12 mouse cellular contexts compared by ENCODE assay signal in genomic region chr9:58267046-58267445, GRCm38 (mm10). TPM values are rescaled to one million over a fixed set of nuclear protein-coding genes. Genes with fewer than 3 reads are reported as not detected.
DNase-seq lines count a peak whose midpoint lies in the region; ATAC-seq and TF ChIP-seq lines count a peak whose summit lies in the region.
"Had no signal": no experiment of that assay in that cellular context is flagged by ENCODE, and none has a peak within 500 bp of the region (broad histone marks: within the 10 kb centered on the region; RNA-seq: fewer than 3 reads in every experiment).

No protein-coding gene starts in this region.

- H3K4me2 ChIP-seq in hindbrain, embryonic 14.5 days (replicated peaks), result no peak overlapping the region
- no peak overlapping the region for H3K4me2 ChIP-seq in hindbrain, embryonic 11.5 days (replicated peaks; ENCODE audit: low read depth, low read length)
- no peak overlapping the region for H3K4me2 ChIP-seq in neural tube, embryonic 14.5 days (ENCODE audit: low read depth, low read length)
- no peak overlapping the region for H3K4me2 ChIP-seq in stomach, embryonic 15.5 days
- H3K4me2 ChIP-seq in forebrain, postnatal 0 days (ENCODE audit: low read depth), result no peak overlapping the region
- H3K4me2 ChIP-seq: forebrain, embryonic 13.5 days had no signal

- H3K36me3 ChIP-seq in hindbrain, embryonic 14.5 days (replicated peaks; ENCODE audit: control insufficient read depth, insufficient read depth), result peaks cover 16% of the 10 kb centered on the region
- H3K36me3 ChIP-seq in hindbrain, embryonic 11.5 days (ENCODE audit: control insufficient read depth, insufficient read depth, low read length), result 0 out of 2 replicates have a peak, but pooled peaks cover 3% of the 10 kb centered on the region
- peaks cover 6% of the 10 kb centered on the region; the same call in 1 of the 2 replicates for H3K36me3 ChIP-seq in neural tube, embryonic 14.5 days (ENCODE audit: control insufficient read depth, insufficient read depth, low read length)
- peaks cover 9% of the 10 kb centered on the region; the same call in 1 of the 2 replicates for H3K36me3 ChIP-seq in stomach, embryonic 15.5 days
- H3K36me3 ChIP-seq in forebrain, postnatal 0 days (ENCODE audit: insufficient read depth), result peaks cover 9% of the 10 kb centered on the region

- H3K27ac ChIP-seq in hindbrain, embryonic 14.5 days, result peak overlapping the region; percentile 16; the same call in 1 of the 2 replicates
- no peak overlapping the region for H3K27ac ChIP-seq in hindbrain, embryonic 11.5 days (ENCODE audit: low read depth, low read length)
- 0 out of 2 replicates have a peak overlapping the region, but pooled peaks have one; percentile 10 for H3K27ac ChIP-seq in neural tube, embryonic 14.5 days (ENCODE audit: low read depth, low read length)
- peak overlapping the region; percentile 77 for H3K27ac ChIP-seq in embryonic fibroblast, embryonic 13.5 days (ENCODE audit: insufficient read depth, low read length)
- peak overlapping the region; percentile 28 for H3K27ac ChIP-seq in stomach, embryonic 15.5 days
- H3K27ac ChIP-seq in forebrain, postnatal 0 days (ENCODE audit: low read depth, low read length), result no peak overlapping the region
- H3K27ac ChIP-seq: forebrain, embryonic 13.5 days; midbrain, embryonic 10.5 days had no signal

- TF ChIP-seq CTCF in embryonic fibroblast, embryonic 13.5 days (IDR thresholded peaks at IDR 0.05; ENCODE audit: borderline replicate concordance, insufficient read depth, low read length), result no peak
- no peak for TF ChIP-seq CTCF in forebrain, postnatal 0 days (IDR thresholded peaks at IDR 0.05; ENCODE audit: low read depth)

- no peak overlapping the region for H3K9ac ChIP-seq in hindbrain, embryonic 14.5 days
- no peak overlapping the region for H3K9ac ChIP-seq in hindbrain, embryonic 11.5 days (ENCODE audit: low read depth, low read length)
- H3K9ac ChIP-seq in neural tube, embryonic 14.5 days (replicated peaks; ENCODE audit: low read depth, low read length), result no peak overlapping the region
- H3K9ac ChIP-seq in stomach, embryonic 15.5 days, result no peak overlapping the region
- H3K9ac ChIP-seq in forebrain, postnatal 0 days, result no peak overlapping the region
- H3K9ac ChIP-seq: forebrain, embryonic 13.5 days had no signal

- WGBS in hindbrain, embryonic 14.5 days, result 68% methylated on average over 3 of the region's 3 CpGs
- 91% methylated on average over 3 of the region's 3 CpGs for WGBS in hindbrain, embryonic 11.5 days
- WGBS in neural tube, embryonic 14.5 days, result 74% methylated on average over 3 of the region's 3 CpGs
- WGBS in stomach, embryonic 15.5 days, result 54% methylated on average over 3 of the region's 3 CpGs
- 64% methylated on average over 3 of the region's 3 CpGs for WGBS in forebrain, postnatal 0 days

- no peak overlapping the region for H3K4me3 ChIP-seq in hindbrain, embryonic 14.5 days (replicated peaks; ENCODE audit: low read length)
- no peak overlapping the region for H3K4me3 ChIP-seq in hindbrain, embryonic 11.5 days (ENCODE audit: low read depth, low read length)
- H3K4me3 ChIP-seq in neural tube, embryonic 14.5 days (ENCODE audit: low read depth, low read length), result no peak overlapping the region
- H3K4me3 ChIP-seq in embryonic fibroblast, embryonic 13.5 days (ENCODE audit: insufficient read depth, low read length), result no peak overlapping the region
- no peak overlapping the region for H3K4me3 ChIP-seq in stomach, embryonic 15.5 days (replicated peaks)
- no peak overlapping the region for H3K4me3 ChIP-seq in forebrain, postnatal 0 days (ENCODE audit: low read depth, low read length)
- H3K4me3 ChIP-seq: forebrain, embryonic 13.5 days; midbrain, embryonic 10.5 days had no signal

- DNase-seq in hindbrain, embryonic 14.5 days (ENCODE audit: low spot score), result no peak
- DNase-seq in hindbrain, embryonic 11.5 days (ENCODE audit: low spot score), result no peak
- no peak for DNase-seq in neural tube, embryonic 10.5 days (ENCODE audit: extremely low spot score, low spot score)
- no peak for DNase-seq in forebrain, postnatal 0 days
- no peak for DNase-seq in urinary bladder, postnatal 14 days (ENCODE audit: low spot score)
- DNase-seq: adrenal gland, postnatal 14 days; cerebellum, adult 9-11 months had no signal

- H3K9me3 ChIP-seq in hindbrain, embryonic 14.5 days (ENCODE audit: control insufficient read depth, low read length), result no peaks in the 10 kb centered on the region
- H3K9me3 ChIP-seq in hindbrain, embryonic 11.5 days (ENCODE audit: control insufficient read depth, low read length), result no peaks in the 10 kb centered on the region
- H3K9me3 ChIP-seq in neural tube, embryonic 14.5 days (ENCODE audit: control insufficient read depth, low read length), result no peaks in the 10 kb centered on the region
- H3K9me3 ChIP-seq in stomach, embryonic 15.5 days, result no peaks in the 10 kb centered on the region
- H3K9me3 ChIP-seq in forebrain, postnatal 0 days (ENCODE audit: low read length), result no peaks in the 10 kb centered on the region
- H3K9me3 ChIP-seq: forebrain, embryonic 13.5 days; midbrain, embryonic 10.5 days had no signal

- ATAC-seq in hindbrain, embryonic 14.5 days (ENCODE audit: low FRiP score), result no peak
- no peak for ATAC-seq in hindbrain, embryonic 11.5 days (ENCODE audit: low FRiP score)
- ATAC-seq in neural tube, embryonic 14.5 days (ENCODE audit: low read depth), result no peak
- no peak for ATAC-seq in stomach, embryonic 15.5 days (ENCODE audit: insufficient read depth, low FRiP score, low read depth)
- ATAC-seq in forebrain, postnatal 0 days, result no peak
- ATAC-seq: forebrain, embryonic 13.5 days had no signal

- no peak for TF ChIP-seq POLR2A in embryonic fibroblast, embryonic 13.5 days (IDR thresholded peaks at IDR 0.05; ENCODE audit: low read depth, low read length)

- H3K27me3 ChIP-seq in hindbrain, embryonic 14.5 days (ENCODE audit: control insufficient read depth, insufficient read depth, low read length), result no peaks in the 10 kb centered on the region
- H3K27me3 ChIP-seq in hindbrain, embryonic 11.5 days (ENCODE audit: control insufficient read depth, insufficient read depth, low read length), result no peaks in the 10 kb centered on the region
- H3K27me3 ChIP-seq in neural tube, embryonic 14.5 days (ENCODE audit: control insufficient read depth, insufficient read depth, low read length), result no peaks in the 10 kb centered on the region
- H3K27me3 ChIP-seq in stomach, embryonic 15.5 days (replicated peaks), result no peaks in the 10 kb centered on the region
- H3K27me3 ChIP-seq in forebrain, postnatal 0 days (ENCODE audit: insufficient read depth, low read length), result no peaks in the 10 kb centered on the region
- H3K27me3 ChIP-seq: forebrain, embryonic 13.5 days had no signal

- no peaks in the 10 kb centered on the region for H3K4me1 ChIP-seq in hindbrain, embryonic 14.5 days (replicated peaks; ENCODE audit: control insufficient read depth, insufficient read depth, low read length)
- H3K4me1 ChIP-seq in hindbrain, embryonic 11.5 days (replicated peaks; ENCODE audit: control insufficient read depth, insufficient read depth, low read length), result no peaks in the 10 kb centered on the region
- H3K4me1 ChIP-seq in neural tube, embryonic 14.5 days (ENCODE audit: control insufficient read depth, insufficient read depth, low read length), result no peaks in the 10 kb centered on the region
- H3K4me1 ChIP-seq in embryonic fibroblast, embryonic 13.5 days (ENCODE audit: control insufficient read depth, insufficient read depth, low read length), result peaks cover 6% of the 10 kb centered on the region; the same call in 1 of the 2 replicates
- 0 out of 2 replicates have a peak, but pooled peaks cover 5% of the 10 kb centered on the region for H3K4me1 ChIP-seq in stomach, embryonic 15.5 days
- H3K4me1 ChIP-seq in forebrain, postnatal 0 days (ENCODE audit: insufficient read depth), result no peaks in the 10 kb centered on the region

RNA-seq across cellular contexts. Expression of gene Stoml1, which starts 14.1 kb away (rescaled TPM):
- polyA plus RNA-seq in hindbrain, embryonic 14.5 days (2014; fragmentation: Nextera tagmentation; extraction: Ambion mirVana), result 103 TPM in 2 replicates
- 31.2 and 35.7 TPM in 2 replicates for polyA plus RNA-seq in hindbrain, embryonic 11.5 days (2014; fragmentation: Nextera tagmentation; extraction: Ambion mirVana)
- 112 and 129 TPM in 2 replicates for polyA plus RNA-seq in neural tube, embryonic 14.5 days (2014; fragmentation: Nextera tagmentation; extraction: Ambion mirVana)
- 25.9 and 27.0 TPM in 2 replicates for polyA plus RNA-seq in embryonic fibroblast, embryonic 13.5 days (2011; ENCODE audit: insufficient read length, low read depth, missing spikeins)
- 24.1 and 30.0 TPM in 2 replicates for polyA plus RNA-seq in stomach, embryonic 15.5 days (2015; fragmentation: Nextera tagmentation; extraction: Ambion mirVana)
- total RNA-seq in forebrain, postnatal 0 days (2014; rRNA removed), result 148 and 149 TPM in 2 replicates
- polyA plus RNA-seq in forebrain, postnatal 0 days (2015; fragmentation: Nextera tagmentation; extraction: Ambion mirVana), result 142 and 144 TPM in 2 replicates

RNA-seq across cellular contexts. Expression of gene Pml, which starts 17.5 kb away (rescaled TPM):
- polyA plus RNA-seq in hindbrain, embryonic 14.5 days (2014; fragmentation: Nextera tagmentation; extraction: Ambion mirVana), result 4.3 and 4.4 TPM in 2 replicates
- polyA plus RNA-seq in hindbrain, embryonic 11.5 days (2014; fragmentation: Nextera tagmentation; extraction: Ambion mirVana), result 6.4 and 8.3 TPM in 2 replicates
- polyA plus RNA-seq in neural tube, embryonic 14.5 days (2014; fragmentation: Nextera tagmentation; extraction: Ambion mirVana), result 2.7 and 3.3 TPM in 2 replicates
- 56.3 and 86.6 TPM in 2 replicates for polyA plus RNA-seq in embryonic fibroblast, embryonic 13.5 days (2011; ENCODE audit: insufficient read length, low read depth, missing spikeins)
- polyA plus RNA-seq in stomach, embryonic 15.5 days (2015; fragmentation: Nextera tagmentation; extraction: Ambion mirVana), result 15.5 and 19.6 TPM in 2 replicates
- total RNA-seq in forebrain, postnatal 0 days (2014; rRNA removed), result 3.4 and 4.8 TPM in 2 replicates
- 2.6 and 3.7 TPM in 2 replicates for polyA plus RNA-seq in forebrain, postnatal 0 days (2015; fragmentation: Nextera tagmentation; extraction: Ambion mirVana)

RNA-seq across cellular contexts. Expression of gene Loxl1, which starts 45.9 kb away (rescaled TPM):
- polyA plus RNA-seq in hindbrain, embryonic 14.5 days (2014; fragmentation: Nextera tagmentation; extraction: Ambion mirVana), result 7.9 and 9.6 TPM in 2 replicates
- polyA plus RNA-seq in hindbrain, embryonic 11.5 days (2014; fragmentation: Nextera tagmentation; extraction: Ambion mirVana), result 11.0 and 11.9 TPM in 2 replicates
- polyA plus RNA-seq in neural tube, embryonic 14.5 days (2014; fragmentation: Nextera tagmentation; extraction: Ambion mirVana), result 1.2 and 8.6 TPM in 2 replicates
- polyA plus RNA-seq in embryonic fibroblast, embryonic 13.5 days (2011; ENCODE audit: insufficient read length, low read depth, missing spikeins), result 158 and 210 TPM in 2 replicates
- polyA plus RNA-seq in stomach, embryonic 15.5 days (2015; fragmentation: Nextera tagmentation; extraction: Ambion mirVana), result 42.1 and 49.2 TPM in 2 replicates
- 6.0 and 9.4 TPM in 2 replicates for total RNA-seq in forebrain, postnatal 0 days (2014; rRNA removed)
- 8.0 and 9.6 TPM in 2 replicates for polyA plus RNA-seq in forebrain, postnatal 0 days (2015; fragmentation: Nextera tagmentation; extraction: Ambion mirVana)

Comparison
In these comparisons a context has a peak if more than half of its experiments do, and no peak if none do; other contexts are left out.
1. H3K27ac ChIP-seq: peak in hindbrain, embryonic 14.5 days (single experiment), neural tube, embryonic 14.5 days (single experiment), embryonic fibroblast, embryonic 13.5 days (single experiment) and stomach, embryonic 15.5 days (single experiment); none in hindbrain, embryonic 11.5 days (single experiment) and forebrain, postnatal 0 days (single experiment).